In the genomic region with DNA sequence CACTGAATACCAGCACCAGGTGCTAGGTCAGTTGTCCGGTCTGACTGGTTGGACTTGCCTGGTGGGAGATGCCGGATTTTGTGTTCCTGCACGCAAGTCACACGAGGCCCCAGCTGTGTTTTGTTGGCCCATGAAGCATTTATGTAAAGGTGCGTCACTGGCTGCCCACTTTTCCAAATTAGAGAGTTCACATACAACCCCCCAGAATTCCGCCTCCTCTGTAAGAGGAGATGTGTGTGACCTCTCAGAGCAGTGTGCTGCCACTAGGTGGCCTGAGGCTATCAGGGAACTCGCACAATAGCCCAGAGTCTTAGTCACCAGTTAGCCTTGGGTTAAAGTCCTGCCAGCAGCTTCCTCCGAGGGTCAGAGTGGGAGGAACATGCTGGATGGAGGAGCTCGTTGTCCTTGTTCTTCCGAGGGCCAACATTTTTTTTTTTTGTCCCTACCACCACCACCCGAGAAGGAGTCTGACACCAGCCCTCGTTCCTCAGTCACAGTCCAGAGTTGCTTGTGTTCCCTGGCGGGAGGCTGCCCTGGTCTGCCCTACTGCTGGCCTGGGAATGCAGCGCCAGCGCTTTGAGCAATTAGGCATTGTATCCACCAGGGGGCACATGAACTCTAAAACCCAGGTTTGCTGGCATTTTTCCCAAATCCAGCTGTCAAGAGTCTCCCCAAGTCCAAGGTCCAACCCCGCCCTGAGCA, we compare ENCODE assay signal across 8 mouse cellular contexts. TPM values are rescaled to one million over a fixed set of nuclear protein-coding genes. Genes with fewer than 3 reads are reported as not detected.
DNase-seq lines count a peak whose midpoint lies in the region; ATAC-seq and TF ChIP-seq lines count a peak whose summit lies in the region.

No protein-coding gene starts in this region.

- no peak for TF ChIP-seq EP300 in heart, postnatal 0 days (IDR thresholded peaks at IDR 0.05; ENCODE audit: low read depth)

- peak; percentile 48 for TF ChIP-seq CTCF in bone marrow macrophage, adult 2 months (IDR thresholded peaks at IDR 0.05; ENCODE audit: low read depth, low read length)
- TF ChIP-seq CTCF in heart, postnatal 0 days (IDR thresholded peaks at IDR 0.05; ENCODE audit: low read depth), result peak; percentile 84

- peak overlapping the region; percentile 45 for H3K27ac ChIP-seq in bone marrow macrophage, adult 2 months (ENCODE audit: insufficient read depth, low read depth, low read length)
- peak overlapping the region; percentile 27; the same call in 1 of the 2 replicates for H3K27ac ChIP-seq in forebrain, embryonic 10.5 days
- H3K27ac ChIP-seq in heart, postnatal 0 days (ENCODE audit: low read depth), result peak overlapping the region; percentile 28; the same call in 1 of the 2 replicates
- peak overlapping the region; percentile 55 for H3K27ac ChIP-seq in lung, embryonic 16.5 days (ENCODE audit: low read length)

- H3K9ac ChIP-seq in heart, postnatal 0 days (replicated peaks; ENCODE audit: low read depth, low read length), result no peak overlapping the region
- peak overlapping the region; percentile 27; the same call in 1 of the 2 replicates for H3K9ac ChIP-seq in lung, embryonic 16.5 days (ENCODE audit: low read length)

- 12% methylated on average over 16 of the region's 16 CpGs for WGBS in forebrain, embryonic 10.5 days
- WGBS in heart, postnatal 0 days, result 22% methylated on average over 16 of the region's 16 CpGs
- 15% methylated on average over 16 of the region's 16 CpGs for WGBS in lung, embryonic 16.5 days

- peak; percentile 38 for DNase-seq in cerebellum, adult 11 months
- no peak for DNase-seq in cerebellum, adult 11-12 months
- DNase-seq in forebrain, embryonic 10.5 days (ENCODE audit: extremely low spot score, low spot score), result peak; percentile 83
- DNase-seq in heart, postnatal 0 days (ENCODE audit: low spot score), result peak; percentile 87
- peak; percentile 92 to 94 for DNase-seq in kidney, postnatal 25 days
- peak; percentile 90 for DNase-seq in retina, postnatal 1 day

- peaks cover 52% of the 10 kb centered on the region for H3K4me1 ChIP-seq in bone marrow macrophage, adult 2 months (ENCODE audit: control insufficient read depth, insufficient read depth, low read length)
- H3K4me1 ChIP-seq in forebrain, embryonic 10.5 days, result peaks cover 44% of the 10 kb centered on the region
- peaks cover 6% of the 10 kb centered on the region for H3K4me1 ChIP-seq in heart, postnatal 0 days (ENCODE audit: control insufficient read depth, insufficient read depth)
- peaks cover 21% of the 10 kb centered on the region for H3K4me1 ChIP-seq in lung, embryonic 16.5 days (replicated peaks; ENCODE audit: control insufficient read depth, insufficient read depth, low read length)

- no peaks in the 10 kb centered on the region for H3K9me3 ChIP-seq in forebrain, embryonic 10.5 days
- H3K9me3 ChIP-seq in heart, postnatal 0 days (replicated peaks; ENCODE audit: control insufficient read depth, low read length), result no peaks in the 10 kb centered on the region
- H3K9me3 ChIP-seq in lung, embryonic 16.5 days (ENCODE audit: control insufficient read depth, low read length), result no peaks in the 10 kb centered on the region

- H3K4me3 ChIP-seq in bone marrow macrophage, adult 2 months (ENCODE audit: insufficient read depth, low read length), result peak overlapping the region; percentile 46
- peak overlapping the region; percentile 9 for H3K4me3 ChIP-seq in forebrain, embryonic 10.5 days
- H3K4me3 ChIP-seq in heart, postnatal 0 days (ENCODE audit: low read depth, low read length), result no peak overlapping the region
- H3K4me3 ChIP-seq in lung, embryonic 16.5 days (ENCODE audit: low read length), result no peak overlapping the region

- H3K4me2 ChIP-seq in heart, postnatal 0 days (ENCODE audit: low read depth, low read length), result no peak overlapping the region
- H3K4me2 ChIP-seq in lung, embryonic 16.5 days (ENCODE audit: low read depth, low read length), result peak overlapping the region; percentile 19; the same call in 1 of the 2 replicates

- TF ChIP-seq POLR2A in bone marrow macrophage, adult 2 months (IDR thresholded peaks at IDR 0.05; ENCODE audit: borderline replicate concordance, low read depth, low read length), result no peak

- H3K36me3 ChIP-seq in forebrain, embryonic 10.5 days (replicated peaks), result no peaks in the 10 kb centered on the region
- H3K36me3 ChIP-seq in heart, postnatal 0 days (replicated peaks; ENCODE audit: control insufficient read depth, insufficient read depth, low read length), result no peaks in the 10 kb centered on the region
- no peaks in the 10 kb centered on the region for H3K36me3 ChIP-seq in lung, embryonic 16.5 days (ENCODE audit: control insufficient read depth, insufficient read depth, low read length)

- peaks cover 50% of the 10 kb centered on the region for H3K27me3 ChIP-seq in forebrain, embryonic 10.5 days (ENCODE audit: poor library complexity, severe bottlenecking)
- peaks cover 9% of the 10 kb centered on the region for H3K27me3 ChIP-seq in heart, postnatal 0 days (ENCODE audit: control insufficient read depth, insufficient read depth, low read length)
- H3K27me3 ChIP-seq in lung, embryonic 16.5 days (ENCODE audit: control insufficient read depth, insufficient read depth, low read depth, low read length), result no peaks in the 10 kb centered on the region

- peak; percentile 66 for ATAC-seq in heart, postnatal 0 days (ENCODE audit: insufficient read depth, low read depth)
- ATAC-seq in lung, embryonic 16.5 days (ENCODE audit: low read depth), result peak; percentile 64

RNA-seq across cellular contexts. Expression of gene Necab2, which starts 6.1 kb away (rescaled TPM):
- not detected in 2 replicates for polyA plus RNA-seq in bone marrow macrophage, adult 2 months (2012; ENCODE audit: insufficient read depth, insufficient read length, missing spikeins)
- 15.5 and 19.1 TPM in 2 replicates for polyA plus RNA-seq in forebrain, embryonic 10.5 days (2016; fragmentation: Nextera tagmentation; extraction: Ambion mirVana)
- not detected in 2 replicates for total RNA-seq in heart, postnatal 0 days (2014; rRNA removed; ENCODE audit: low replicate concordance)
- polyA plus RNA-seq in heart, postnatal 0 days (2015; fragmentation: Nextera tagmentation; extraction: Ambion mirVana), result 0.07 TPM in 1 of 2 replicates, not detected in the other
- polyA plus RNA-seq in lung, embryonic 16.5 days (2015; fragmentation: Nextera tagmentation; extraction: Ambion mirVana), result 1.3 and 1.4 TPM in 2 replicates

RNA-seq across cellular contexts. Expression of gene Osgin1, which starts 6.5 kb away (rescaled TPM):
- polyA plus RNA-seq in bone marrow macrophage, adult 2 months (2012; ENCODE audit: insufficient read depth, insufficient read length, missing spikeins), result 33.8 and 34.3 TPM in 2 replicates
- 0.48 and 0.73 TPM in 2 replicates for polyA plus RNA-seq in forebrain, embryonic 10.5 days (2016; fragmentation: Nextera tagmentation; extraction: Ambion mirVana)
- total RNA-seq in heart, postnatal 0 days (2014; rRNA removed; ENCODE audit: low replicate concordance), result not detected in 2 replicates
- 0.38 and 1.0 TPM in 2 replicates for polyA plus RNA-seq in heart, postnatal 0 days (2015; fragmentation: Nextera tagmentation; extraction: Ambion mirVana)
- 1.9 and 3.2 TPM in 2 replicates for polyA plus RNA-seq in lung, embryonic 16.5 days (2015; fragmentation: Nextera tagmentation; extraction: Ambion mirVana)

RNA-seq across cellular contexts. Expression of gene Mlycd, which starts 45.7 kb away (rescaled TPM):
- polyA plus RNA-seq in bone marrow macrophage, adult 2 months (2012; ENCODE audit: insufficient read depth, insufficient read length, missing spikeins), result 14.2 and 14.3 TPM in 2 replicates
- 9.2 and 10.2 TPM in 2 replicates for polyA plus RNA-seq in forebrain, embryonic 10.5 days (2016; fragmentation: Nextera tagmentation; extraction: Ambion mirVana)
- 72.2 and 109 TPM in 2 replicates for total RNA-seq in heart, postnatal 0 days (2014; rRNA removed; ENCODE audit: low replicate concordance)
- 75.1 and 77.5 TPM in 2 replicates for polyA plus RNA-seq in heart, postnatal 0 days (2015; fragmentation: Nextera tagmentation; extraction: Ambion mirVana)
- polyA plus RNA-seq in lung, embryonic 16.5 days (2015; fragmentation: Nextera tagmentation; extraction: Ambion mirVana), result 12.1 and 12.3 TPM in 2 replicates

Comparison
In these comparisons a context has a peak if more than half of its experiments do, and no peak if none do; other contexts are left out.
1. H3K4me3 ChIP-seq: peak in bone marrow macrophage, adult 2 months (single experiment) and forebrain, embryonic 10.5 days (single experiment); none in heart, postnatal 0 days (single experiment) and lung, embryonic 16.5 days (single experiment).
2. Peak in every context shown above with its lines, with median percentiles within 50 percentile points of each other: H3K27ac ChIP-seq.